In genomic region chr4:88761776-88762175, GRCm38 (mm10) we compare ENCODE assay signal across 8 mouse cellular contexts. TPM values are rescaled to one million over a fixed set of nuclear protein-coding genes. Genes with fewer than 3 reads are reported as not detected.
A peak's percentile ranks its signal among the peaks of the same experiment; 100 is the strongest.
DNase-seq lines count a peak whose midpoint lies in the region; TF ChIP-seq lines count a peak whose summit lies in the region.
"Not testable (repeated sequence)": the region's sequence is repeated elsewhere in the genome, so short reads cannot be mapped to it uniquely, and the experiment has no call there.
"Had no signal": no experiment of that assay in that cellular context is flagged by ENCODE, and none has a peak within 500 bp of the region (broad histone marks: within the 10 kb centered on the region; RNA-seq: fewer than 3 reads in every experiment).

No protein-coding gene starts in this region.

- not testable (repeated sequence) for TF ChIP-seq CTCF in gastrocnemius, adult 2 months (IDR thresholded peaks at IDR 0.05)

- intact Hi-C loops in gastrocnemius, adult 2 months (cut with DNase I); left cerebral cortex, postnatal 4 days (cut with DNase I): not testable (repeated sequence)

- not testable (repeated sequence) for H3K27ac ChIP-seq in gastrocnemius, adult 2 months

- DNase-seq in cerebellum, adult 18-20 months, result peak; percentile 65 to 74
- peak; percentile 51 for DNase-seq in gastrocnemius, adult 2 months
- peak; percentile 79 for DNase-seq in heart, postnatal 4 days
- peak; percentile 70 to 78 for DNase-seq in layer of hippocampus, adult 8-10 months (ENCODE audit: low spot score in 2 of 2)
- peak; percentile 61 for DNase-seq in left cerebral cortex, postnatal 4 days
- peak; percentile 81 to 87 for DNase-seq in right cerebral cortex, postnatal 10 days (ENCODE audit: low spot score in 2 of 2)
- DNase-seq in thymus, postnatal 14 days, result peak; percentile 90

- not testable (repeated sequence) for H3K4me3 ChIP-seq in gastrocnemius, adult 2 months

RNA-seq across cellular contexts. Expression of gene Gm13283, which starts 1.9 kb away (rescaled TPM):
- total RNA-seq in gastrocnemius, adult 2 months (2021), result not detected
- not detected for total RNA-seq in heart, postnatal 4 days (2021)
- total RNA-seq in layer of hippocampus, adult 8-10 months (2022), result not detected
- not detected for total RNA-seq in left cerebral cortex, postnatal 4 days (2021)
- total RNA-seq: G1E had no signal

RNA-seq across cellular contexts. Expression of gene Gm13271, which starts 7.1 kb away (rescaled TPM):
- not detected for total RNA-seq in gastrocnemius, adult 2 months (2021)
- not detected for total RNA-seq in heart, postnatal 4 days (2021)
- not detected for total RNA-seq in layer of hippocampus, adult 8-10 months (2022)
- total RNA-seq in left cerebral cortex, postnatal 4 days (2021), result not detected
- total RNA-seq: G1E had no signal

RNA-seq across cellular contexts. Expression of gene Gm13290, which starts 11.9 kb away (rescaled TPM):
- not detected for total RNA-seq in gastrocnemius, adult 2 months (2021)
- total RNA-seq in heart, postnatal 4 days (2021), result not detected
- not detected for total RNA-seq in layer of hippocampus, adult 8-10 months (2022)
- total RNA-seq in left cerebral cortex, postnatal 4 days (2021), result not detected
- total RNA-seq: G1E had no signal

RNA-seq across cellular contexts. Expression of gene Gm13289, which starts 14.9 kb away (rescaled TPM):
- not detected for total RNA-seq in gastrocnemius, adult 2 months (2021)
- total RNA-seq in heart, postnatal 4 days (2021), result not detected
- not detected for total RNA-seq in layer of hippocampus, adult 8-10 months (2022)
- total RNA-seq in left cerebral cortex, postnatal 4 days (2021), result not detected
- total RNA-seq: G1E had no signal

RNA-seq across cellular contexts. Expression of gene Gm13272, which starts 17.9 kb away (rescaled TPM):
- total RNA-seq in gastrocnemius, adult 2 months (2021), result not detected
- not detected for total RNA-seq in heart, postnatal 4 days (2021)
- not detected for total RNA-seq in layer of hippocampus, adult 8-10 months (2022)
- not detected for total RNA-seq in left cerebral cortex, postnatal 4 days (2021)
- total RNA-seq: G1E had no signal
